Mouse (Mus musculus) brain, embryonic 18.5 days (tissue): ENCODE data around the gene Sik3.
"Not testable (repeated sequence)": the region's sequence is repeated elsewhere in the genome, so short reads cannot be mapped to it uniquely, and the experiment has no call there.

Source experiments
- DNase-seq: peaks from one replicate; pipeline ENCODE4 v3.0.0-alpha.2; 2012; ENCODE audit warnings: low read depth, low spot score

Sik3 gene

DNA sequence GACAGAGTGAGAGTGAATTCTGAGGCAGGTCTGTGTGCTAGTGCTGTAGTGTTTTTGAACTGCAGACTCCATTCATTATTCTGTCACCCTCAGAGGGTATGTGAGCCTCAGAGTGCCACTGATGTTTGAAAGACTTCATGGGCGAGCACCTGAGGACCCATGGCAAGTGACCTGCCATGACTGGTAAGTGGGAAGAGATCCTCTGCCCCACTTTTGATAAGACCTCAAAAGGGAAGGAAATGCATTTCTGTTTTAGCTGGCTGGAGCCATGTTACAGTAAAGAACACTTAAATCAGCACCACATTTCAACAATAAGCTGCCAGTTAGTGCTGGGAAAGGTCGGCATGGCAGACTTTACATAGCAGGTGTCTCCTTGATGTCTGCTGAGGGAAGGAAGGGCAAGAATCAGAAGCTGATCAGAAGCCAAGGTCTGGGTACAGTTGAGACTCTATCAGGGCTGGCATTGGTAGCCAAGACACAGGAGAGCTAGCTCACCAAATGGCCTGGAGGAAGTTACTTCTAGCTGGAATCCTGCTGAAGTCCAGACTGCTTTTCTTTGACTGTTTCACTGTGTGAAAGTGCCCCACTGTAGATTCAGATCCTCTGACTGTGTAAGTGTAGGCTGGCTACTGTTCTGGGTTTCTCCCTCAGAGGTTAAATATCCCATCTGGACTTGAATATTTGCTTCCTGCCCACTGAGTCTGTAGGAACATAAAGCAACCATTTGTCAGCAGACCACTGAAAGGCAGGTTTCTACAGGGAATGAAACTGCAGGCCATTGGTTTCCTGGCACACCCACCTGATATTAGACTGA, 138.5 kb downstream of the Sik3 start:
- DNase-seq, result no peak

DNA sequence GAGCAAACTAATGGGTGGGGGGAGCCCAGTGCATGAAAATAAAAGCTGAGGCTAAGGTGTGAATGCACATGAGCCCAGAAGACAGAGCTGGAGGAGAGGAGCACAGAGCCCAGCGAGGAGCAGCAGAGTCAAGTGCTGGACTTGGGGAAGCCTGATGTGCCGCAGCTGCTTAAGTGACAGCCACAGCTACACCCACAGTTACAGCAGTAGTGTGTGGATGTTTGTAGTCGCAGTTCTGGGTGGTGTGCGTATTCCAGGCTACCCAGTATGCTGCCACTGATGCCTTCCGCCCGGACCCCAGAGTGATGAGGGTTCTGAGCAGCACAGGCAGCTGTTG, 139.1 kb downstream of the Sik3 start:
- no peak for DNase-seq

DNA sequence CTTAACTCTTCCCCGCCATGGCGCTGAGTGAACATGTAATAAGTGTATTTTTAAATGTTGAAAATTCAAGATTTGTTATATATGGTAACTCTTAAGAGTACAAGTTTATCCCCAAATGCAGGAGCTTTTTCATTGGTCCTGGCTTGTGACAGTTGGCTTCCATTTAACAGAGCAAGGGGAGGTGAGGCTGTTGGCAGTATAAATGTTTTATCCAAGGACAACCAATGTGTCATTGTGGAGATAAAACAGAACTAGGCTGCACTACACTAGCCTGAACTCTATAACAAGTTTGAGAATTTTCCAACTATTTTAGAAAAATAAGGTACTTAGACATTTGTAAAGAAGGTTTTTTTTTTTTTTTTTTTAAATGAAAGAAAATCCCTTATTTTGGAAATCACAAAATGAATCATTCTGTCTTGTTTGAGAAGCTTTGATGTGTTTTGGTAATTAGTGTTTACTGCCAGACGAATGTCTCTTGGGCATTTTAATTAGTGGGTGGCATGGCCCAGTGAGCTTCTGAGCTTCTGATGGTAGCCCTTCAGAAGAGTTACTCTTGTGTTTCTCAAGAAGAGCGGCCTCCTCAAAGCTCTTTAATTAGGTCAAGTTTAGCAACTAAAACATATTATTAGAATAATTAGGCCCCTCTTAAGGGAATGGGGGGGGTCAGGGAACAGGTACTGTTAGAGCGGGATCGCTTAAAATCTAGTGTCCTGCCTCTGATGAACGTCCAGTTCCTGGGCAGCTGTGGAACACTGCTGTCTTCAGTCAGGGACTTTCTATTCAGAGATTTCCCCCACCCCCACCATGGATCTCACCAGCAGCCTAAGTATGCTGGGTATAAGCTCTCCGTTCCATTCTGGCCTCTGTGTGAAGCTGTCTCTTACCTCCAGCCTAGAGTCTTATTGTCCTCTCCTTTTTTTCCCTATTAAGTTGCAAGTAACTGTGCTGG, 139.7 kb downstream of the Sik3 start:
- no peak for DNase-seq

DNA sequence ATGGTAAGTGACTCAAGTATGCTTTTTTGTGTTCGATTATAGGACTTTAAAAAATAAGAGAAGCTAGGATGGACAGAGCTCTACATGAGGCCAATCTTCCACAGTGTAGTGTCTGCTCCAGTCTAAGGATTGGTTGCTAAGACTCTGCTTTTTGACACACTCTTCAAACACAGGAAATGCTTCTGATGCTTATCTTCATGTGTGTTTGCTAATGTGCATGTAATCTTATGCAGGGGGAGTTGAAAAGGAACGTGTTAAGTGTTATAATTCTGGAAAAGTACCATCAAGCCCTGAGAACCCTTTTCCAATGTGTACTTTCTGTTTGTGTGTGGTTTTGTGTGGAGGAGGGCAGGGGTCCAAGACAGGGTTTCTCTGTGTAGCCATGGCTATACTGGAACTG, 141.8 kb downstream of the Sik3 start:
- no peak for DNase-seq

DNA sequence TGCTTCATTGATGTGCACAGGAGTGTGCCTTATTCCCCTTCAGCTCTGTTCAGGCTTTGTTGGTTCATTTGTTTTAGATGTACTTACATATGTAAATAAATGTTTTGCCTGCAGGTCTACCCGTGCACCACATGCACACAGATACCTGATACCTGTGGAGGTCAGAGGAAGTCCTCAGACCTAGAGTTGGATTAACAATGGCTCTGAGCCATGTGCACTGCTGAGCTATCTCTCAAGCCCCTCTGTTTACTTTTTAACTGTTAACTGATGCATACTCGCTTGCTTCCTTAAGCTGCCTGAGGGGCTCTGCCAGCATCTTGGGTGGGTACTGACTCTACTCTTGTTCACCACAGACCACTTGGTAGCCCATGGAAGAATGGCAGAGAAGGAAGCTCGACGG, 142.4 kb downstream of the Sik3 start:
- no peak for DNase-seq

DNA sequence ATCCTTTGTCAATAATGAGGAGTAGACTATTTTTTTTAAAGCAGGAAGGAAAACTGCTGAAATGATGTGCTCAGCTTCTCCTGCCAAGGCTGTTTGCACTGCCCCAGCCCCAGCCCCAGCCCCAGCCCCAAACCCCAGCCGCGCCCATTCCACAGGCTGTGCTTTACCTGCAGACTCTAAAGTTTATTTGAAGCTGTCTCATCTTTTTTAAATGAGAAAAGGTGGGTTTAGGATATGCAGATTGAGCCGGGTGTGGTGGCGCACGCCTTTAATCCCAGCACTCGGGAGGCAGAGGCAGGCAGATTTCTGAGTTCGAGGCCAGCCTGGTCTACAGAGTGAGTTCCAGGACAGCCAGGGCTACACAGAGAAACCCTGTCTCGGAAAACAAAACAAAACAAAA, 143.2 kb downstream of the Sik3 start:
- DNase-seq, result not testable (repeated sequence)

DNA sequence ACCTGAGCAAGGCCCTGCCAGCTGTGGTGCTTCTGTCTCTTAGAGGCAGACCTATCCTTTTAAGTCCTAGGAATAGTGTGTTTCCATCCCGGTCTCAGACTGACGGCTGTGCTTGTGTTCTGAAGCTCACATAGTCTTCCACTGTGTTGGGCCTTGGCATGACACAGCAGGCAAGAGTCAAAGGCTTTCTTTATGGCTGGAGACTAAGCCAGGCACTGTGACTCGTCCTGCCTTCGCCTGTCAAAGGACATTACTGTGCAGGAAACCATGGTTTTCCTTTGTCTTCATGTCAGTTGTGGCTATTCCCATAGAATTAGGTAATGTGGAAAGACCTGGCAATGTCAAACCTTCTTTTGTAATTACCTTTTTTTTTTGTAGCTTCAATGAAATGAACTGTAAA, 144.1 kb downstream of the Sik3 start:
- no peak for DNase-seq

DNA sequence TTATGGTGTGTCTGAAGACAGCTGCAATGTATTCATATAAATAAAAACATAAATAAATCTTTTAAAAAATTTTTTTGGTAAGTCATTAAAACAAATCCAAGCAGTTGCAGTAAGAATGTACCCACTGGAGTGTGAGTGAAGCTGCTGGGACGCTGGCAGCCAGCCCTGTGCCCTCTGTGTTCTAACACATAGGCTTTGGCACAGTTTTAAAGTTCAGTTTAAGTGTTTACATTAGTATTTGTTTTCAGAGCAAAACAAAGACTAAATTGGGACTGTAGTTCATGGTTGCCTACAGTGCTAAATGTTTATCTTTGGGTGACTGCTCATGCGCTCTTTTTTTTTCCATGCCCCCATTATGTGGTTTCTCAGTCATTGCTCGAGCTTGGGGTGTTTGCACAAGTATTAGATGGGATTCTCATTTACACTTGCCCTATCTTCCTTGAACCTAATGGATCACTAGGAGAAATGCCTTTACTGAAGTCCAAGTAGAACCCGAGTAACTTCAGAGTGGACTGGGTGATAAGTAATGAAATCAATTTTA, 145.7 kb downstream of the Sik3 start:
- DNase-seq, result no peak

DNA sequence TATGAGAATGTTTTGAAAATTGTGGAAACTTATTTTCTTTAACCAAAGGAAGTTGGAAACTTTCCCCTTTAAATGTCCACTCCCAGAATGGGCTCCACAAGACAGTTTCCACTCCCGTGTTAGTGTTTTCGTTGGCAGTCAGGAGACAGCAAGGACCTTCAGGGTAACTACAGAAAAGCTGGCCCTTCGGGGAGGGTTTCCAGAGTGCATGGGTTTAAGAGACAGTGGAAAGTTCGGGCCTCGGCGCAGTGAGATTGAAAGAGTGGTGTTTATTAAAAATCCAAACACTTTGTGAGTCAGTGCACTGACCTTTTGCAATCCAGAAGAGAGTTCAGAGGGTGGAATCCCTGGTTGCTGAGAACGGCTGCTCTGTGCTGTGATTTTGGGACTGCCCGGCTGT, 150.8 kb downstream of the Sik3 start:
- DNase-seq, result no peak

DNA sequence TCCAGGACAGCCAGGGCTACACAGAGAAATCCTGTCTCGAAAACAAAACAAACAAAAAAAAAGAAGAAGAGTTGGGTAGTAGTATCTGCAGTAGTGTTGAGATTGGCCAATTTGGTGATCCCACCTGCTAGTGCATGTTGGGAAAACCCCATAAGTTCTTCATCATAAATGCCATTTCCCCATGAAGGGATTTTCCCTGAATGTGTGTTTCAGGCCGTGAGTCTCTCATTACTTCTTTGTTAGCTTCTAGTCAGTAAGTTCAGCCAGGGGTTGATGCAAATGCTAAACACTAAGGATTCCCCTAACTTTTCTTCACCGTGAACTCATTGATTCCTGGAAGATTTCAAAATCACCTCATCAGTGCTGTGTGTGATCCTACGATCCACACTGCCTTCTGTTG, 156.2 kb downstream of the Sik3 start:
- DNase-seq, result no peak

DNA sequence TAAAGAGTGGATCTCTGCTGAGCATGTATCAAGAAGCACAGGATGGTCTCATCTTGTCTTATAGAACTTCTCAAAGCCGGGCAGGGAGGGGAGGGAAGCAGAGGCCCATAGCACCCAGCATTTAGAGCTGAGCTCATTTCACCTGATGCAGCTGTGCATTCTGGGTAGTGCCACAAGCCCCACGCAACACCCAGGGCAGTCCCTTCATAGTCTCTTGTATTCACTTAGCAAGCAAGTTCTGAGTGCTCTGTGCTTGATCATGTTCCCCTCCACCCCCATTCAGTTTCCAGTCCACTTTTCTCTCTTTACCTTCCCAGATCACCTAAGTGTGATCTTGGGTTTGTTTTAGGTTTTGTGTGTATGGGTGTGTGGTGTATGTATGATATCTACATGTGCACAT, 159.6 kb downstream of the Sik3 start:
- no peak for DNase-seq

DNA sequence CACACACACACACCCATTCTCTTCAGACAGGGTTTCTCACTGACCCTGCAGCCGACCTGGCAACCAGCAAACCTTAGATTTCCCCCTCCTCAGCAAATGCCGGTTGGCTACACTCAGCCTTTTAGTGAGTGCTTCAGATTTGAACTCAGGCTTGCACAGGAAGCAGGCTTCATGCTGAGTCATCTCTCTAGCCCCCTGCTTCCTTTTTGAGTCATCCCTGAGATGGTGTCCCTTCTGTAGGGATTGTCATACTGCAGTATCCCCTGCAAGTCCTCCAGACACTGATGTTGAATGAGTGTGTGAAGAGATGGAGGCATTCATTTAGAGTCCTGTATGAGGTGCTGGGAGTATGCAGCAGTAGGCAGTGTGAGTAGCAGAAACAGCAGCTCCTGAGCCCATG, 160.3 kb downstream of the Sik3 start:
- no peak for DNase-seq

DNA sequence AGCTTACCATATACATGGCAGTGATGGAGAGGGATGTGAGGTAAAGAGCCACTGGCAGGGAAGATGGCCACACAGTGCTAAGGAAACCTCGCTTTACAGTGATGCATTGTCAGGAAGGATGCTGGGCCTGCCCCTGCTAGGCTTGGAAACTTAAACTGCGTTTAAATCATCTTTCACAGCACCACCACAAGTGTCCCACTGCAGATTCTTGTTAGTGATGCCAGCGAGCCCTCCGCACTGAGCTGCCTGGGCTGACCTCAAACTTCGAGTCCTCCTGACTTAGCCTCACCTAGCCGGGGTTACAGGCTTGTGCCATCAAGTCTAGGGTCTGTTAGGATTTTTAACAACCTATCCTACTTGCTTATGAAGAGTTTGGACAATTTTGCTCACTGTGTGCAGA, 161.3 kb downstream of the Sik3 start:
- DNase-seq, result no peak

DNA sequence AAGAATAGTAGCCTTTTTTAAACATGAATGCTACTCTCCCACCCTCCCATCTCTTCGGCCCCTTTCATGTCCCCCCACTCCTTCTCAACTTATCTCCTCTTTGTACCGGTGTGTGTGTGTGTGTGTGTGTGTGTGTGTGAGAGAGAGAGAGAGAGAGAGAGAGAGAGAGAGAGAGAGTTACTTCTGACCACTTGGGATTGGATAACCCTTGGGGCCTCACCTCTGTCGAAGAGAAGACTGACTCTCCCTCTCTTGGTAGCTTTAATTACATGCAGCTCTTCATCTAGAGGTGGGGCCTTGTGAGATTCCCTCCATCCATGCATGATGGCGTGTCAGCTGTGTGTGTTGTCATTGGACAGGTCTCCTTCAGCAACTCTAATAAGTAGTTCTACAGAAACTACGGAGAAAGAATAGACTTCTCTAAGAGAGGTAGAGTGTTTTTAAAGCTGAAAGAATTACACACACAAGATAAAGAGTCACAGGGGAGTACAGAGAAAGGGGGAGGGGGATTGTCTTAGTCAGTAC, 162.2 kb downstream of the Sik3 start:
- no peak for DNase-seq

DNA sequence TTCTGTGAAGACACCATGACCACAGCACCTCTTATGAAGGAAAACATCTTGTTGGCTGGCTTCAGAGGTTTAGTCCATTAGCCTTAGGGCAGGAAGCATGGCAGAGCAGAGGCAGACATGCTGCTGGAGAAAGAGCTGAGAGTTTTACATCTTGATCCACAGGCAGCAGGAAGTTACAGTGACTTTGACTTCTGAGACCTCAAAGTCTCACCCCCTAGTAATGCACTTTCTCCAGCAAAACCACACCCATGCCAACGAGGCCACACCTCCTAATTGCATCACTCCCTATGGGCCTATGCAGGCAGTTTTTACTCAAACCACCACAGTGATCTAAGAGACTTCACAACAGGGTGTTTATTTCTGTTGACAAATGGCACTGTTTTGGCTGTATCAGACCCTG, 162.7 kb downstream of the Sik3 start:
- DNase-seq, result no peak

DNA sequence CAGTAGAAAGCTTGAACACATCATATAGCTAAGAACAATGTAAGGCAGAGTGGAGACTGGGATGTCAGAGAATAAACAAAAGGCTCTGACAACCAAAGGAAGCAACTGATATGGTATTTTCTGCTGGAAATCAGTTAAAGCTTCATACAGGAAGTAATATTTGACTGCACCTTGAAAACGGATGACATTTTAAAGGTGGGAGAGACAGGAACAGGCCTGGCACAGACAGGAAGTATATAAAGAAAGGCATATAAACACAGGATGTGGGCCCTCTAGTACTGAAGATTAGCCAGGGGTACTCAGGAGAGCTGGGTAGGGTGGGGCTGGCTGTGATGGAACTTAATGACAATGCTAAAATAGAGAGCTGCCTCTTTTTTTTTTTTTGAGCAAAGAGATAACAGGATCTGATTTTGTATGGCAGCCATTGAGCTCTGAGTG, 163.3 kb downstream of the Sik3 start:
- DNase-seq, result no peak

DNA sequence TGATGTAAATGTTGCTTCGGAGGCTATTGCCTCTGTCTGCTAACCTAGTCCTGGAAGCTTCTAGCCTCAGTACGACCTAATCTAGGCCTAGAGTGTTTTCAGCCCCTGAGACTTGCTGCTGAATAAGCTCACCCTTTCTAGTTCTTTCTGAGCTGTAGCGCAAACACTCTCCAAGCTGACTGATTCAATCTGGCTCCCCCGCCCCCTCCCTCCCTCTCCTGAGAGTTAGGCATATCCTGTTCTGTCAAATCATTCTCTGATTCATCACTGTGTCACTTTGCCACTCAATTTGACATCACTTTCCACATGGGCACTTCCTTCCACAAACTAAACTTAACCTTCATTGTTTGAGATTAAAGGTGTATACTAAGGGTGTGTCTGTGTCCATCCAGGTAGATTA, 164.0 kb downstream of the Sik3 start:
- no peak for DNase-seq

DNA sequence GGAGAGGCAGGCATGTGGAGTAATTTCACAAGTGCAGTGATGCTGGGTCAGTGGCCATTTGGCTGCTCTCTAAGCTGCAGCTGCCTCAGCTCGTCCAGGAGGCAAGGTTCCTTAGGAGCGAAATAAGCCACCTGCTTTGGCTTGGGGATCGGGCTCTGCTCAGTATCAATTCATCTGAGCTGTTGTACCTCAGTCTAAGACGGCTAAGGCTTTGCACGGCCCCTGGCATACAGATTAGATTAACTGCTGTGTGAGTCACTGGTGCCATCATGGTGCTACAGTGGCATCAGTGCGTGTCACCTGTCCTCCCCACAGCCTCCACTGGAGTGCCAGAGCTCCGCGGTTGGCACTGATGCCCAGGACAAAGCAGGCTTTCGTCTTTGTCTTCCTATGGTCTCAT, 166.0 kb downstream of the Sik3 start:
- no peak for DNase-seq

DNA sequence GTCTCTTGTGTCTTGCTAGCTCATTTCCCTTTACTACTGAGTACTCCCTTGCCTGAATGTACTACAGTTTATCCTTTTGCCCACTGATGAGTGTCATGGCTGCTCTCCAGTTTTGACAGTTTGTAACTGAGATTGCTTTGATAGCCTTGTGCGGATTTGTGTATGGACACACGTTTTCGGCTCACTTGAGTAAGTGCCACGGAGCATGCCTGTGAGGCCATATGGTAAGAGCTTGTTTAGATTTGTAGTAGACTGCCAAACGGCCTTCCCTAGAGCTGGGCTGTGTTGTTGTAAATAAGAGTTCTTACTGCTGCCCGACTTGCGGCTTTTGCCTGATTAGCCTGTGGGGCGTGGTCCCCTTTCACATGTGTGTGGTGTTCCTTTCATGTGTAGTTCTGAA, 168.7 kb downstream of the Sik3 start:
- no peak for DNase-seq

DNA sequence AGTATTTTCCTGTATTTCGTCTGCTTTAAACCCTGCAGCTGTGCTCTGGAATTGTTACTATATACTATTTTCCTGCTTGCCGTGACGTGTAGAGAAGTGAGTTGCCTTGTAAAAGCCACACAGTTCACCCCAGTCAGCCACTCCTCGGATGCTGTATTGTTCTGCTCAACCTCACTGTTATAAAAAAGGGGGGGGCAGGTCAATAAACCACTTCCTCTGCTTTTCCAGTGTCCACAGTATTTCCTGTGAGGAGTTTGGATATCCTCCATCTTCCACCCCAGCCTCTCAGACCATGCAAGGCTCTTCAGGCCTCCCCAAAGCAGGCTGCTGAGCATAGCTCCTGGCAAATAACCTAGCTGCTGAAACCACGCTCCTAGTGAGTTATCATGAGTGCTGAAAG, 171.9 kb downstream of the Sik3 start:
- no peak for DNase-seq

DNA sequence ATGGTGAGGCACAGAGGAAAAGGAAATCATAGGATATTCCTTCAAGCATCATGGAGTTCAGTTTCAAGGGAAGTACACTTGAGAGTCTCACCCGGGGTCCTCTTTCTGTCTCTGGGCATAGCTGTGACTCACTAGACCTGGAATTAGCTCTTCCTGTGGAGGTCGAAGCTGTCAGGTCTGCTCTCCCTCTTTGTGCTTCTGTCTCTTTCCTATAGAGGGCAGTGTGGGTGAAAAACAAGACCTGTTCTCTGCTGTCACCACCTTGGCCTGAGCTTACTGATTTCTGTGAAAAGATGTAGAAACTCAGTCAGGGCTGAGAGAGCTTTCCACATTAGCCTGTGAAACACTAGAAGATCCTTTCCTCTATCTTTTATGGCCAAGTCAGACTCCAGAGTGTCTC, 172.6 kb downstream of the Sik3 start:
- DNase-seq, result no peak

DNA sequence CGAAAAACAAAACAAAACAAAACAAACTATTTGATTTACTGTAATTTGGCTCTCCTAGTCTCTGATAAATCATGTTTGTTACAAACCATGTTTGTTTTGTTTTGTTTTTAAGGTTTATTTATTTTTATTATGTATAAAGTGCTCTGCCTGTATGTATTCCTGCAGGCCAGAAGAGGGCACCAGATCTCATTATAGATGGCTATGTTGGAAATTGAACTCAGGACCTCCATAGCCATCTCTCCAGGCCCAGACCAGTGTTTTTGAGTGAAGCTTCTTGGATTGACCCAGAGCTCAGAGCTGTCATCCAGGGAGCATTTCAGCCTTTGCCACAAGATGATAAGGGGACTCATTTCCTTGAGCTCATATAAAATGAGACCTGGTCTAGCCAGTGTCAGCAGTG, 173.8 kb downstream of the Sik3 start:
- no peak for DNase-seq

DNA sequence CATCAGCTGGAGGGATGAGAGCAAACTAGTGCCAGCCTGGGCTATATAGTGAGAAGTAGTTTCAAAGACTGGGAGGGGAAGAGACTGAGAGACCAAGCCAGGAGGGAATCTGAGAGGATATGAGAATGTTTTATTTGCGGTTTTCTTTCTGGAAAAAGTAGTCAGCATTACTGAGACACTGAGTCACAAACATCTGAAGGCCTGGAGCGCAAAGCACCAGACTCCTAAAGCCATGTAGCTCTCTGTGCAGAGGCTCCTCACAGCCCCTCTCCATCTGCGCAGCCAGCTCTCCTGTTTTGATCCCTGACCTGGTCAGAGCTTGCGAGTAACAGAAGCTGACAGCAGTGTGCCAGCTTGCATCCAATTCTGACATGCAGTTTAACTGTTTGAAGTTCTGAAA, 175.8 kb downstream of the Sik3 start:
- no peak for DNase-seq
